Mouse (Mus musculus): ENCODE data around the gene Lmbr1l.

The Lmbr1l gene

DNA sequence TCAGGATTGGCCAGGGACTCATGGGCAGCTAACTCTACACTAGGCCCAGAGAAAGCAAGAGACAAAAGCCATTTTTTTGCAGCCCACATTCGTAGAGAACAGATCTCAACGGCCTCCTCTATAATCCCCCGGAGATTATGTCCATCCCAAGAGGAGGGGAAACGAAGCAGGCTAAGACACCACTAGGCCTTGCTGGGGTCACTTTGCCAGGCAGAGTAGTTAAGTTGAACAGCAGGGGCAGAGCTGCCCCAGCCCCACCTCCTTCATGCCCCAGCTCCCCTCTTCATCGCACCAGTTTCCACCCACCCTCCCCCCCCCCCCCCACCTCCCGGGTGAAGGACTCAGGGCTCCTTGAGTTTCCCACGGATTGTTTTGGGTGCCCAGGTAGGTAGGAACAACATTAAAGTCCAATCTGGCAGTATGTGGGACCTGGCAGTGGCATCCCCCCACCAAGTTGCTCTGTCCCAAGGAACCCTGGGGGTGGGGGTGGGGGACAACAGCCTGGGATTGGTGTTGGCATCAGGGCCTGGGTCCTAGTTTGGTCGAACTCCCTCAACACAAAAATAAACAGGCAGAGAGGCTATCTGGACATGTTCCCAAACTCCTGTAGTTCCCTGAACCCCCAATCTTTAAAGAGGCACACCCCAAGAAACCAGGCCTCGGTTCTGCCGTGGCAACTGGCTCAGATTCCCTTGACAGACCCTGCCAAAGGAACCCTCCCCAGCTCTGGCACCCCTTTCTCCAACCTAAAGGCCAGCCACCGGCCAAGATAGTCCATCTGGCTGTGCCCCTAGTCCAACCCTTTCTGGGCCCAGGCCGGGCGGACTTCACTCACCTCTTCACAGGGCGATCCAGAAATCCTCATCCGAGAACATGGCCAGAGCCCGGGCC is 47.6 kb downstream of the Lmbr1l start:
- intact Hi-C loops (cut with DNase I): loop anchor here (10.0 kb wide), 1 partner anchor 54 kb away; no protein-coding TSS in a partner anchor

DNA sequence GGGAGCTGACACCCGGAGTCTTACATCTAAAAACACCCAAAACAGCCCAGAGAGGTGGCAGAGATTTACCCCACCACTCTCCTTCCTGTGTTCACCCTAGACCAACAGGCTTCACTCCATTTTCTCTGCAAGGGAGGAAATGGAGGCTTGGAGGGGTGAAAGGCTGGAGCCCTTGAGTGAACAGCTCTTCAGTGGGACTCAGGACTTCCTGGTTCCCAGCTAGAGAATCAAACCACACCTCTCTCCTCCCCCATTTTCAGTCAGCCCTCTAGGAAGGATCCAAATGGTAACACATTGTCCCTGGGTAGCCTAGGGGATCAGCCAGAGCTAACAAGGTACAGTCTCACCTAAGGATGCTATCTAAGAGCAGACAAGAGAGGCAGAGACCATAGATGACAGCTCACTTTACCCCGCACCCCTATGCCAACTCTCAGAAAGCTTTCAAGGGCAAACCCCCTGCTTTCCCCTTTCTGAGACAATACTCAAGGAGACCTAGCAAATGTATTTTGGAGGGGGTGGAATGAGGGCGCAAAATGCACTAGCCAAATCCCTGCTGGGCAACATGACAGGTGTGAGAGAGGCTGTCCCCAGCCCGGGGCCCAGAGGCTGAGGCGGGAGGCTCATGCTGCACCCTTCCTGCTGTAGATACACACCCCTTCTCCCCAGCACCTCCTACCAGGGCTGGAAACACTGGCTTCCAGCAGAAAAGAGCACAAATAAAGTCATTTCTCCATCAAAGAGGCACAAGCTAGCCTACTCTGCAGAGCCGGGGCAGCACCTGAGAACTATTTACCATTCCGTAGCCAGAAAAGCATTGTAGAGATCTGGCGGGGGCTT is 48.5 kb downstream of the Lmbr1l start:
- intact Hi-C loops (cut with DNase I): loop anchor here (5.0 to 10.0 kb wide), 2 partner anchors 37 to 55 kb away; partner anchors contain the start of gene Prkag1

DNA sequence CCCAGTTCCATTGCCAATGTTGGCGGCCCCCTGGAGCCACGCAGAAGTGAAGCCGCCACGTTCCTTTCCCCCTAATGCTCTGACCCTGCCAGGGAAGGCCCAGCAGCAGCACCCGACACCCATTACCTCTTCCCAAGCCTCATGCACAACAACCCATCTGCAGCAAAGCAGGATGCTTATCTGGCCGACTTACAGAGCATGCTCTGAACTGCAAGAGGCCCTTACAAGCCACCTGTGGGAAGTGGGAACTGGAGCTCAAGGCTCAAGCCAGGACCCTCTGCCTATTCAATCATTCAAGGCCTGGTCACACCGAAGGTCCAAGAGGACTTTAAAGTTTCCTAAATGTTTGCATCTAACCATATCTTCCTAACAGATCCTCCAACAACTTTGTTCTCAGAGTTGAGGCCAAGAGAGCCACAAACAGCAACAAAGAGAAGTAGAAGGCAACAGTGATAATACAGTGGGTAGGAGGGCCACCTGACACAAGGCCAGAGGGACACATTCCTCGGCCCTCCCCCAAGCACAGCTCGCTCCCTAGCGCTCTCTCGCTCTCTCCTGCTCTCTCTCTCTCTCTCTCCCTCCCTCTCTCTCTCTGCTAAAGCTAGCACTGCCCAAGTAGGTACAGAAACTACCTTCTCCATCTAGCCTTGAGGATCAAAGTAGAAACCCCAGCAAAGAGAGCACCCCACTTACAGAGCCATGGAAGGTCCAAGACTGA is 49.5 kb downstream of the Lmbr1l start:
- intact Hi-C loops (cut with DNase I): loop anchor here (5.0 kb wide), 1 partner anchor 36 kb away; the partner anchor contains the start of gene Prkag1

DNA sequence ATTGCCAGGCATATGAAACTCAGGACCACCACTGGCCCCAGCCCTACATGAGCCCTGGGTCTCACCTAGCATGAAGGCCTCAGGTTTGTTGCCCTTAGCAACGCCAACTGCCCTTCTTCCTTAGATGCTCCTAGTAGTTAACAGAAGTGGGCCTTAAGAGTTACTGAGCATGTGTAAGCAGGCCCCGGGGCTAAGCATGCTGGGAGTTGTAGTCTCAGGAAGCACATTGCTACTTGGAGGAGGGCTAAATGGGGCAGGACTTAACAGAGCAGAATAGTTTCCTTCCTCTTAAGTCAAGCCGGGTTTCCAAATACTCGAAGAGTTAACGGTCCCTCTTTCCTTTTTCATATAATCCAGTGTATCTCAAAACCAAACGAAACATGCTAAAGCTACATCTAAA is 50.7 kb downstream of the Lmbr1l start:
- intact Hi-C loops (cut with DNase I): loop anchor here (5.0 kb wide), 1 partner anchor 35 kb away; the partner anchor contains the start of gene Prkag1

DNA sequence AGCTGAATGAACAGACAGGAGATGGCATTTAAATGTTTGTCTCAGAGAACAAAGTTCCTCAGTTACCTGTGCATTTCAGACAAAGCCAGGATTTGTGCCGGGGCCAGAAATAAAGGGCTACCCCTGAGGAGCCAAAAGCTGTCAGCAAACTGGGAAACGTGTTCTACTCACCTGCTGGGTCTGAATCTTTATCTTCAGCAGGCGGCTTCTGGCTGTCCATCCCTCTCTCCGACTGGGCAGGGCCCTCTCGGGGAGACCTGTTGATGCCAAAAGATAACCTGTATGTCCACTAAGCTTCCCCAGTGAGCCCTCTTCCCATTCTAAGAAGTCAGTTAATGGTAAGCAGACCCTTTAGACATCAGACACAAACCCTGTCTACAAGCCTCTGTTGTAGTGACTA is 51.5 kb downstream of the Lmbr1l start:
- intact Hi-C loops (cut with DNase I): loop anchor here (5.0 kb wide), 1 partner anchor 34 kb away; the partner anchor contains the start of gene Prkag1

DNA sequence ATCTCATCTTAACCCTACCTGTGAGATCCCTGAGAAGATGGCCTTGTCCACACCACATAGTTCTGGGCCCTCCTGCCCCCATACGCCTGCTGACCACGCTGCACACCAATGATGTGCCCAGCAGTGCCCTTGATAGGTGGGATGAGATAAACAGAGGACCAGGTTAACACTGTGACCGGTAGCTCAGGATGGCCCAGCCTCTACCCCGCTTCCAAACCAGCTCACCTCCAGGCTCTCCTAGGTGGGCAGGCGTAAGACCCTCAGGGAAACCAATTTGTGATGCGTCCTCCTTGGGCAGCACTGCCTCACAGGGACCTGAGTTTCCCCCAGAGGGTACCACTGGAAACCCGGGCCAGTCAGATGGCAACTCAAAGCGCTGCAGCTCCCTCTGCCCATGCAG is 52.3 kb downstream of the Lmbr1l start:
- intact Hi-C loops (cut with DNase I): loop anchor here (5.0 kb wide), 1 partner anchor 33 kb away; the partner anchor contains the start of gene Prkag1

DNA sequence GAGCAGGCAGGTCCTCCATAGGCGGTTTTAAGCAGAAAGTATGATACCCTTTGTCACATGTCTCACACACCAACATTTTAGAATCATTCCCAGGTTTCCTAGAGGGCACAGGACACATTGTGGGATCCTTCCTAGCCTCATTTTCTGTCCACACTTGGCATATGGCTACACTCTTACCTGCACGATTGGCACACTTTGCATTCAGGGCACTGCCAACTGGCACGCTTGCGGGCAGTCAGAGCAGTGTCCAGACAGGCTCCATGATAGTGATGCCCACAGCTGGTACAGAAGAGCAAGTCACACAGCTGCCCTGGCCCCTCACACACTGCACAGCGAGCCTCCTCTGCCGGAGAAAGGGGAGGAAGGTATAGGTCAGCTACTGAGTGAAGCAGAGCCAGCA is 53.1 kb downstream of the Lmbr1l start:
- intact Hi-C loops (cut with DNase I): loop anchor here (5.0 kb wide), 1 partner anchor 33 kb away; the partner anchor contains the start of gene Prkag1

DNA sequence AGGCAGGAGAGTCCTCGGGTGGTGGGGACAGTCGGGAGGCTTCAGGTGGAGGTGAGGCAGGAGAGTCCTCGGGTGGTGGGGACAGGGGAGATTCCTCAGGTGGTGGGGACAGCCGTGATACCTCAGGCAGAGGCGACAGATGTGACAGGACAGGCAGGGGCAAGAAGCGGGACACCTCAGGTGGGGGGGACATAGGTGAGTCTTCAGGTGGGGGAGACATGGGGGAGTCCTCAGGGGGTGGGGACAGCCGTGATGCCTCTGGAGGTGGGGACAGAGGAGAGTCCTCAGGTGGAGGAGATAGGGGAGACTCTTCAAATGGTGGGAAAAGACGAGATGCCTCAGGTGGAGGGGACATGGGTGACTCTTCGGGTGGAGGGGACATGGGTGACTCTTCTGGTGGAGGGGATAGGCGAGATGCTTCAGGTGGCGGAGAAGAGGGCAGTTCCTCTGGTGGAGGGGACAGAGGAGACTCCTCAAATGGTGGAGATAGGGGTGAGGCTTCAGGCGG is 54.5 kb downstream of the Lmbr1l start:
- intact Hi-C loops (cut with DNase I): no loop called here

DNA sequence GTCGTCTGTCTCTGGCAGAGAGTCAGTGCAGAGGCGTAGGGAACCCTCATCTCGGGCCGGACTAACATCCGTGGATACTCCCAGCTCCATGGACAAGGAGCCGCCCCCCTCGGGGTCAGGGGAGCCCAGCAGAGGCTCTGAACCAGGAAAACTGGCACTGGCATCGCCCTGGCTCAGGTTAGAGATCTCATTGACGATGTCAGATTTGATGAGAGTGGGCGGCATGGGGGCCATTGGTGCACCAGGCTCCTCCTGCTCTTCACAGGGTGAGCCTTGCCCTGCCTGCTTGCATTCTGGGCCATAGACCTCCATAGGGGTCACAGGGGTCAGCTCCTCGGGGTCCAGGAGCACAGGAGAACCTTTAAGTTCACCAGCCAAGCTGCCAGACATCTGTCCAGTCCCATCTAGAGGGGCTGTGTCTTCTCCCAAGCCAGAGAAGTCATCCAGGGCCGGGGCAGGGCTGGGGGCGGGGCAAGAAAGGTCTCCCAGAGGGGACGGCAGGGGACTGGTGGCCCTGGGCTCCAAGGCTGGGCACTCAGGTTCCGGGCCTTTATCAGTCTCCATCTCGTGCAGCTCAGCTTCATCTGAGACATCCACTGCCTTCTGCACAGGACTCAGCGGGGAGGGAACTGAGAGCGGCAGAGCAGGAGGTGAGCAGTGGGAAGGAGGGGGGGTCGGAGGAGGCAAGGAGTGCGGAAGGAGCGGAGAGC is 56.2 kb downstream of the Lmbr1l start:
- intact Hi-C loops (cut with DNase I): no loop called here

DNA sequence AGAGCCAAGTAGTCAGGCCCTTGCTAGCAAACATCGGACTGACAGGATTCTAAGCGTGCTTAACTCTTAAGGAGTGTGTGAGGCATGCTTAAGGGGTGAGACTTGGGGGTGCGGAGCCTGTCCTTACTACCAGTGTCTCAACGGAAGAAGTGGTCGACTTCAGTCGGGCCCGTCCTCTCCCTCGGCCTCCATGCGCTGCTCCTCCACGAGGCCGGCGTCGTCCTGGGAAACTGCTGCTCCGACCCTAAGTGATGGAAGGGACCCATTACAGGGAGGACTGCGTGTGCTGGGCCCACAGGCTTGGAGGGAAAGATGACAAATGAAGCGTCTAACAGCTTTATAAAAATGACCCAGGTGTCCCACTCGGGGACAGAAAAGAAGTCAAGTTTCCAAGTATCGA is 57.1 kb downstream of the Lmbr1l start:
- intact Hi-C loops (cut with DNase I): no loop called here

DNA sequence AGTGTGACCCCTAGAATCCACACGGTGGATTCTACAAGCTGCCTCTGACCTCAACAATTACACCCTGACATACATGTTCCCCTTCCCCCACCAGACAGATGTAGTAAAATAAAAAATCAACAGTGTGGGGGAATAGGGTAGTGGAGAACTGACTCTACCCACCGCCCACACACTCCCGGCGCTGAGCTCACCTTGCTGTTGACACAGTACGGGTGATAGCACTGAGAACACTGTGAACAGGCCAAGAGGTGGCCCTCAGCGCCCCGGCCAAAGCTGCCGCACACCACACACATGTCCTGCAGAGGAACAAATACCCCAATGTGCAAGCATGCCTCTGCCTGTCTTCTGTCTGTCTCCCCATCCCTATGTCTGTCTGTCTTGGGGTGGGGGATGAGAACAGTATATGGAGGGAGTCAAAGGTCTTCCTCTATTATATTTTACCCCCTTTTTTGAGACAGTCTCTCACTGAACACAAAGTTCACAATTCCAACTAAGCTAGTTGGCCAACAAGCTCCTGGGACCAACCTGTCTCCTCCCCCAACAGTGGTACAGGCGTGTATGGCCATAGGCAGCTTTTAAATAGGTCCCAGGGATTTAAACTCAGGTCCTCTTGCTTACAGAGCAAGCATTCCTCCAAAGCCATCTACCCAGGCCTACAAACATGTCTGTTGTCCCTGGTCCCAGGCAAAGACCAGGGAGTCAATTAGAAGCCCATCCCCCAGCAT is 58.5 kb downstream of the Lmbr1l start:
- intact Hi-C loops (cut with DNase I): no loop called here

DNA sequence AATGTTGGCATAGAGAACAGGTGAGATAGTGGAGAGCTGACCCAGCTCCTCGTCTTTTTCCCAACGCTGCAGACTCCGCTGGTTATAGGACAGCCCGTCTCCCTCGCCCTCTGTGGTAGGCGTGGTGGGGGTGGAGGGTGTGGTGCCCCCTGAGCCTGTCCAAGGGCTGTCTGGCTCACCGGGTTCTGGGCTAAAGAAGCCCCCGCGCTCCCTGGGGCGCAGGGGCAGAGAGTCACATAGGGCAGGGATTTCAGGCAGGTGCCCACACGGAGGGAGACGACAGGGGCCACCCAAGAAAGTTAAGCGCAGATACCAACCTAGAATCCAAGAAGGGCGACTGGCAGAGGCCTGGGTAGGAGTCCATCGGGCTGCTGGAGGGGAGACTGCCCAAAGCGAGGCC is 63.8 kb downstream of the Lmbr1l start:
- intact Hi-C loops (cut with DNase I): no loop called here

Measured in adrenal gland (tissue).